In genomic region chr9:67035957-67036451, GRCm38 (mm10) we compare ENCODE assay signal across 8 mouse cellular contexts. TPM values are rescaled to one million over a fixed set of nuclear protein-coding genes. Genes with fewer than 3 reads are reported as not detected.
DNase-seq lines count a peak whose midpoint lies in the region; ATAC-seq and TF ChIP-seq lines count a peak whose summit lies in the region.

No protein-coding gene starts in this region.

- H3K4me3 ChIP-seq in hindbrain, embryonic 16.5 days (ENCODE audit: low read length): no peak overlapping the region
- no peak overlapping the region for H3K4me3 ChIP-seq in hindbrain, embryonic 13.5 days
- no peak overlapping the region for H3K4me3 ChIP-seq in heart, embryonic 12.5 days
- no peak overlapping the region for H3K4me3 ChIP-seq in left cerebral cortex, adult 2 months

- H3K27me3 ChIP-seq in hindbrain, embryonic 16.5 days (replicated peaks; ENCODE audit: control insufficient read depth, insufficient read depth, low read length): no peaks in the 10 kb centered on the region
- no peaks in the 10 kb centered on the region for H3K27me3 ChIP-seq in hindbrain, embryonic 13.5 days
- H3K27me3 ChIP-seq in heart, embryonic 12.5 days (replicated peaks): no peaks in the 10 kb centered on the region

- H3K36me3 ChIP-seq in hindbrain, embryonic 16.5 days (ENCODE audit: control insufficient read depth, insufficient read depth, low read length): peaks cover 38% of the 10 kb centered on the region
- H3K36me3 ChIP-seq in hindbrain, embryonic 13.5 days: peaks cover 53% of the 10 kb centered on the region
- H3K36me3 ChIP-seq in heart, embryonic 12.5 days: peaks cover 93% of the 10 kb centered on the region

- H3K4me1 ChIP-seq in hindbrain, embryonic 16.5 days (ENCODE audit: control insufficient read depth, insufficient read depth, low read depth, low read length): peaks cover 15% of the 10 kb centered on the region
- peaks cover 22% of the 10 kb centered on the region for H3K4me1 ChIP-seq in hindbrain, embryonic 13.5 days (replicated peaks)
- H3K4me1 ChIP-seq in heart, embryonic 12.5 days (replicated peaks): peaks cover 64% of the 10 kb centered on the region

- H3K9me3 ChIP-seq in hindbrain, embryonic 16.5 days (ENCODE audit: control insufficient read depth, low read length): peaks cover 2% of the 10 kb centered on the region
- peaks cover 6% of the 10 kb centered on the region; the same call in 1 of the 2 replicates for H3K9me3 ChIP-seq in hindbrain, embryonic 13.5 days
- H3K9me3 ChIP-seq in heart, embryonic 12.5 days (replicated peaks): peaks cover 7% of the 10 kb centered on the region; the same call in 1 of the 2 replicates

- H3K9ac ChIP-seq in hindbrain, embryonic 16.5 days (ENCODE audit: low read depth, low read length): no peak overlapping the region
- no peak overlapping the region for H3K9ac ChIP-seq in hindbrain, embryonic 13.5 days
- H3K9ac ChIP-seq in heart, embryonic 12.5 days: no peak overlapping the region; the same call in 1 of the 2 replicates

- peak overlapping the region; percentile 25; the same call in 1 of the 2 replicates for H3K27ac ChIP-seq in hindbrain, embryonic 16.5 days (ENCODE audit: low read depth, low read length)
- H3K27ac ChIP-seq in hindbrain, embryonic 13.5 days: no peak overlapping the region
- H3K27ac ChIP-seq in heart, embryonic 12.5 days (ENCODE audit: poor library complexity, severe bottlenecking): peak overlapping the region; percentile 82
- peak overlapping the region; percentile 60 for H3K27ac ChIP-seq in left cerebral cortex, adult 2 months

- TF ChIP-seq CTCF in left cerebral cortex, adult 2 months (IDR thresholded peaks at IDR 0.05): no peak

- 76% methylated on average over 12 of the region's 12 CpGs for WGBS in hindbrain, embryonic 16.5 days
- whole genome bisulfite sequencing in hindbrain, embryonic 13.5 days: 85% methylated on average over 12 of the region's 12 CpGs
- 71% methylated on average over 12 of the region's 12 CpGs for WGBS in heart, embryonic 12.5 days

- intact Hi-C loops in left cerebral cortex, adult 2 months (cut with DNase I): no loop called here

- peak; percentile 91 for DNase-seq in cerebellum, adult 11-12 months
- peak; percentile 41 to 71 for DNase-seq in left cerebral cortex, adult 2 months (ENCODE audit: extremely low spot score in 1 of 2, low spot score in 2 of 2)
- peak; percentile 47 for DNase-seq in right cerebral cortex, postnatal 14 days
- no peak for DNase-seq in neural tube, embryonic 10.5 days (ENCODE audit: extremely low spot score, low spot score)
- DNase-seq in ovary, postnatal 14 days (ENCODE audit: low spot score): no peak

- H3K4me2 ChIP-seq in hindbrain, embryonic 16.5 days (ENCODE audit: low read length): no peak overlapping the region
- no peak overlapping the region for H3K4me2 ChIP-seq in hindbrain, embryonic 13.5 days
- H3K4me2 ChIP-seq in heart, embryonic 12.5 days: no peak overlapping the region

- ATAC-seq in hindbrain, embryonic 16.5 days: peak; percentile 58
- ATAC-seq in hindbrain, embryonic 13.5 days (ENCODE audit: low FRiP score): no peak
- ATAC-seq in heart, embryonic 12.5 days (ENCODE audit: insufficient number of reproducible peaks, low FRiP score): no peak

RNA-seq across cellular contexts. Expression of gene Tpm1, which starts 13.2 kb away (rescaled TPM):
- 187 and 214 TPM in 2 replicates for polyA plus RNA-seq in hindbrain, embryonic 16.5 days (2015; fragmentation: Nextera tagmentation; extraction: Ambion mirVana)
- polyA plus RNA-seq in hindbrain, embryonic 13.5 days (2015; fragmentation: Nextera tagmentation; extraction: Ambion mirVana): 165 and 182 TPM in 2 replicates
- polyA plus RNA-seq in heart, embryonic 12.5 days (2016; fragmentation: Nextera tagmentation; extraction: Ambion mirVana): 4,565 and 4,650 TPM in 2 replicates
- 100 to 1,000 TPM; 223 to 236 TPM for total RNA-seq in left cerebral cortex, adult 2 months (2021)

Comparison
In these comparisons a context has a peak if more than half of its experiments do, and no peak if none do; other contexts are left out.
1. DNase-seq: peak in cerebellum, adult 11-12 months (single experiment), left cerebral cortex, adult 2 months (2 of 2) and right cerebral cortex, postnatal 14 days (single experiment); none in neural tube, embryonic 10.5 days (single experiment) and ovary, postnatal 14 days (single experiment).
2. RNA of gene Tpm1, which starts 13.2 kb away (polyA plus RNA-seq): 4,565 to 4,650 TPM in heart, embryonic 12.5 days; 187 to 214 TPM in hindbrain, embryonic 16.5 days and 165 to 182 TPM in hindbrain, embryonic 13.5 days; every median in the first group is over 10 times any median in the second.